Mouse (Mus musculus) forebrain, embryonic 10.5 days (tissue): ENCODE measurements around the gene Tomm7. TPM values are rescaled to one million over a fixed set of nuclear protein-coding genes. Genes with fewer than 3 reads are reported as not detected.
"Not testable (repeated sequence)": the region's sequence is repeated elsewhere in the genome, so short reads cannot be mapped to it uniquely, and the experiment has no call there.

ENCODE experiments used
- DNase-seq: peaks from one replicate; pipeline ENCODE4 v3.0.0-alpha.2; 2017; ENCODE audit warnings: low spot score; ENCODE audit errors: extremely low spot score
- H3K27ac ChIP-seq: fragments of 300-500 bp; sonication (generic); 2 replicates; pipeline ENCODE4 v1.5.1; 2016; ENCODE audit warnings: mild to moderate bottlenecking
- H3K27me3 ChIP-seq: fragments of 300-500 bp; sonication (generic); 2 replicates; pipeline ENCODE4 v1.6.1; 2016; ENCODE audit warnings: mild to moderate bottlenecking; ENCODE audit not compliant: poor library complexity, severe bottlenecking
- H3K36me3 ChIP-seq: fragments of 300-500 bp; sonication (generic); replicated peaks from 2 replicates; pipeline ENCODE4 v1.6.1; 2016; ENCODE audit warnings: mild to moderate bottlenecking, moderate library complexity
- H3K4me1 ChIP-seq: fragments of 300-500 bp; sonication (generic); 2 replicates; pipeline ENCODE4 v1.6.1; 2016
- H3K4me3 ChIP-seq: fragments of 300-500 bp; sonication (generic); 2 replicates; pipeline ENCODE4 v1.5.1; 2016; ENCODE audit warnings: mild to moderate bottlenecking, moderate library complexity
- H3K9me3 ChIP-seq: fragments of 300-500 bp; sonication (generic); 2 replicates; pipeline ENCODE4 v1.6.1; 2016; ENCODE audit warnings: mild to moderate bottlenecking, moderate library complexity
- WGBS: fragments of 180-500 bp; shearing (Covaris S2); methylation state at CpG from one replicate; pipeline ENCODE4 v1.1.7; 2016; 5-methylcytosine and 5-hydroxymethylcytosine counted together
- polyA plus RNA-seq: library from polyadenylated mRNA; unstranded; fragments of >200 nt; fragmentation: Nextera tagmentation; extraction: Ambion mirVana; gene quantifications from 2 replicates; pipeline ENCODE4 v1.2.1, GENCODE M21; 2016

The Tomm7 gene
- 143 and 147 TPM in 2 replicates for polyA plus RNA-seq

DNA sequence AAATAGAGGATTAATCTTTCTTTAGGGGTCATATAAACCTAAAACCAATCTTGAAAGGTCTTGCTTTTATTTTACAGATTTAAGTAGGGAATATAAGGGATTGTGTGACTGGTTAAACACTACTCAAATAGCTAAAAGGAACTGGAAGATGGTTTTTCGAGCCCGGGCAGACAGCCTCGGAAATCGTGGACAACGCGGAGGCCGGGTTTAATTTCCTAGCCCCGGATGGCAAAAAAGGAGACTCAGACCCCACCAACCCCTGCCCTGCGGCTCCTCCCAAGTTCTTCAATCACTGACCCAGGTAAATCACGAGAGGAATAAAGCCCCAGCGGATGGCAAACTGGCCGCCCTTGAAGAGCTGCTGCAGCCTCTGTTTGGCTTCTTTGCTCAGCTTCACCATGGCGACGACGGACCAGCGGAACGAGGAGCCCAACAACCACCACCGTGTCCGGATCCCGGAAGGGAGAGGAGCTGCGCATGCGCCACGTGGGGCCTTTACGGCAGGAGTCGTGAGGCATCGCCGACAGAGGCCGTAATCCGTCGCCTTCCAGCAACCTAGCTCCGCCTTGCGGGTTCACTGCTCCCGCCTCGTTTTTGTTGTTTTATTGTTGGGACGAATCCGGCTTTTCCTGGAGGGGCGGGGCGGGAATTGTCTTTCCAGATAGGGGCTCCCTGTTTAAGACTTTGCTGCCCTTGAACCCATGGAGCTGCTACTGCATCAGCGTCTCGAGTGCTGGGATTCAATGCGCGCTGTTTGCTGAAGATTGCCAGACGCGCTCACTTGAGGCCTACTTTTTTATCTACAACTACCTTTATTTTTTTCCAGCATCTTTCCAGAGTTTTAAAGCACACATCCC is at the start of gene Tomm7:
Gene Tomm7 (minus strand): TSS at position 488 of the 857 bp plus-strand sequence.
- Histone ChIP-seq H3K27me3 (no peaks in the 10 kb centered on the region), H3K36me3 (peaks cover 35% of the 10 kb centered on the region), H3K4me1 (peaks cover 20% of the 10 kb centered on the region), H3K4me3 (peak within 1 kb of the TSS; percentile 81), H3K27ac (peak within 1 kb of the TSS; percentile 89), H3K9me3 (0 out of 2 replicates have a peak, but pooled peaks cover 2% of the 10 kb centered on the region)
- WGBS: under 1% methylated on average over 44 of the region's 44 CpGs
- DNase-seq: peak; percentile 98

DNA sequence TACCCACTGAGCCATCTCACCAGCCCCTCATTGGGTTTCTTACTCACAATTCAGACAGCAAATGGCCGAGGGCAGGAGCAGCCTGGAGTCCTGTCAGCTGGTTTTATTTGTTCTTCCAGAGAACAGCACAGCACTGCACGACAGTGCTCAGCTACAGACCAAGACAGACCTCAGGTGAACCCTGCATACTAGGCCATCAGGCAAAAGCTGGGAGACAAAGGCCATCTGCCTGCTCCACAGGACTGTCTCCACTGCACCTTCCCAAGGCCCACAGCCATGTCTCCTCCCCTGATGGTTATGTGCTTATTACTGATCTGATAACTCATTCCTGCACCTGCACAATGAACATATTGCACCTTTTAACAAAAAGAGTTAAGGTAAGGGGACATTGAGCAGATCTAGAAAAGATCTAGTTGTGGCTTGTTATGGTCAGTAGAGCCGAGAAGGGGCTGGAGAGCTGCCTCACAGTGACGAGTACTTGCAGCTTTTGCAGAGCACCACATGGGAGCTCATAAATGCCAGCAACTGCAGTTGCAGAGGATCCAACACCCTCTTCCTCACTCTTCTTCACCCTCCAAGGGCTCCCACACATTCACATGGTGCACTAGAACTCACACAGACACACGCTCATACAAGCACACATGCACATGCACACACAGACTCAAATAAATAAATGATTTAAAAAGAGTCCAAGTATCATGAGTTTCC is 49.3 kb upstream of the Tomm7 start:
- Histone ChIP-seq H3K4me3 (no peak overlapping the region), H3K9me3 (no peaks in the 10 kb centered on the region), H3K27me3 (no peaks in the 10 kb centered on the region), H3K36me3 (no peaks in the 10 kb centered on the region), H3K27ac (no peak overlapping the region), H3K4me1 (no peaks in the 10 kb centered on the region)
- no peak for DNase-seq
- WGBS: 86% methylated on average over 5 of the region's 5 CpGs

DNA sequence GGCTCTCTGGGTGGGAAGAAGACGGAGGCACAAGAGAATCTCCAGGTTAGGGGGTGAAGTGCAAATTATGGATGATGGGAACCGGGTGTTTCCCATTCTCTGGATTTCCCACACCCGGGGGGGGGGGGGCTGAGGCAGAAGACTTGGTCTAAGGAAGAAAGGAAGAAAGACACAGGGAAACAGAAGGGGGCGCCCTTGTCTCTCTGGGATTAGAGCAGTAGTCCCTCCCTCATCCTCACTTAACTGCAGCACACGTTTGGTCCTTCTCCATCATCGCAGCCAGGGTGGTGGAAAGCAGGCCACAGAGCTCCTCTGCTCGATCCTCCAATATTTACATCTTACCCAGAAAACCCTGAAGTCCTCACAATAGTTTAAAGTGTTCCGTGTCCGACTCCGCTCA is 46.8 kb upstream of the Tomm7 start:
- Histone ChIP-seq H3K36me3 (no peaks in the 10 kb centered on the region), H3K27ac (no peak overlapping the region), H3K4me1 (no peaks in the 10 kb centered on the region), H3K27me3 (no peaks in the 10 kb centered on the region), H3K4me3 (no peak overlapping the region), H3K9me3 (no peaks in the 10 kb centered on the region)
- DNase-seq: peak; percentile 27
- 46% methylated on average over 10 of the region's 10 CpGs for WGBS

DNA sequence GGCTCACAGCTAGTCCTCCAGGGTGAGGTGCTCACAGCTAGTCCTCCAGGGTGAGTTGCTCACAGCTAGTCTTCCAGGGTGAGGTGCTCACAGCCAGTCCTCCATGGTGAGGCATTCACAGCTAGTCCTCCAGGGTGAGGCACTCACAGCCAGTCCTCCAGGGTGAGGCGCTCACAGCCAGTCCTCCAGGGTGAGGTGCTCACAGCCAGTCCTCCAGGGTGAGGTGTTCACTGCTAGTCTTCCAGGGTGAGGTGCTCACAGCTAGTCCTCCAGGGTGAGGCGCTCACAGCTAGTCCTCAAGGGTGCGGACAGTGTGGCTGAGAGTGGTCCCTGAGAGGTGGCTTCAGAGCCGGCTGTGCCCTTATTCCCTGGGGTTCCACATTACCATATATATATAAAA is 45.5 kb upstream of the Tomm7 start:
- Histone ChIP-seq H3K4me3 (no peak overlapping the region), H3K9me3 (no peaks in the 10 kb centered on the region), H3K4me1 (no peaks in the 10 kb centered on the region), H3K27me3 (no peaks in the 10 kb centered on the region), H3K36me3 (no peaks in the 10 kb centered on the region), H3K27ac (no peak overlapping the region)
- DNase-seq: no peak
- WGBS: 81% methylated on average over 4 of the region's 4 CpGs

DNA sequence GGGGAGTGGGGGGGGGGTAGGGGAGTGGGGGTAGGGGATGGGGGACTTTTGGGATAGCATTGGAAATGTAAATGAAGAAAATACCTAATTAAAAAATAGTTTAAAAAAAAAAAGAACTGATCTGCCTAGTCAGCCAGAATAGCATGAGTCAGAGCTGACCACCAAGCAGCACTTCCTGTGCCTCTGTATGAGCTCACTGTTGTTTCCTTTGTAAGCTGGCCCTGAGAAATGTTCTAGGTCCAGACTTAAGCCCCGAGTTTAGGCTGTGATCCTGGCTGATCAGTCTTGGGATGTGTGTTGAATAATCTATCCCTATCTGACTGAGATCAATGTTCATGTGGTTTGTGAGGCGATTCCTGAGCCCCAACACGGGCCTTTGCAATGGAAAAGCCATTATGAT is 43.1 kb upstream of the Tomm7 start:
- Histone ChIP-seq H3K27ac (no peak overlapping the region), H3K4me3 (no peak overlapping the region), H3K4me1 (no peaks in the 10 kb centered on the region), H3K9me3 (no peaks in the 10 kb centered on the region), H3K27me3 (no peaks in the 10 kb centered on the region), H3K36me3 (no peaks in the 10 kb centered on the region)
- DNase-seq: no peak
- WGBS: 81% methylated on average over 3 of the region's 3 CpGs

DNA sequence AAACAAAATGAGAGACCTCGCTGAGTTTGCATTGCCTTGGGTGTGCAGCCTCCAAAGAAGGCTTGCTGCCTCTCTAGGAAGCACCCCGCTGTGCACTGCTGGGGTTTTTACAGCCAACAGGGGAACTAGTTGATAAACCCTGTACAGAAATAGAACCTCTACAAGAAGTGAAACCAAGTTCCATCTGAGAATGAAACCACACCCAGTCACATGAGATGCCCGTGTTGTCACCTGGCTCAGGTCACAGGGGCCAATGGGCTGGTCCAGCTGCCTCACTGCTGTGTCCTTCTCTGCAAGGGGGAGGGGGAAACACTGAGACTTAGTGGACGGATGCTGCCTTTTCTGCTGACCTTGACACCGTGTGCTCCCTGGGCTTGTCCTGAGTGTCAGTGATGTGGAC is 30.5 kb upstream of the Tomm7 start:
- Histone ChIP-seq H3K4me1 (no peaks in the 10 kb centered on the region), H3K27ac (no peak overlapping the region), H3K9me3 (no peaks in the 10 kb centered on the region), H3K4me3 (no peak overlapping the region), H3K27me3 (no peaks in the 10 kb centered on the region), H3K36me3 (no peaks in the 10 kb centered on the region)
- no peak for DNase-seq
- WGBS: 67% methylated on average over 5 of the region's 5 CpGs

DNA sequence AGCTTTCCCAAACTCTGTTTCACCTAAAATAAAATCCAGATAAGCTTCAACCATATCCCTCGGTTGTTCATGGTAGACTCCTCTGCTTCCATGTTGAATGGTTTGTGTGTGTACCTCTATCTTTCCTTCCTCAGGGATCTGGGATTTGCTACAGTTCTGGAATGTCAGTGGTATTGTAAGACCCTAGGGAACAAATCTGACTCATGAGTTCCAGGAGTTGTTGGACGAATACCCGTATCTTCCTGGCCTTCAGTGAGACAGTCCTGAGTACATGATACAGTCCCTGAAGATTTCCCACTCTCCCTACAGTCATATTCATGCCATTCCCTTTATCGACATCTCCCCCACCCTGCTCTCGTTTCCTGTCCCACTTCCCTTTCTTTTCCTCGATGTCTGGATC is 28.6 kb upstream of the Tomm7 start:
- no peaks in the 10 kb centered on the region for H3K9me3 ChIP-seq
- DNase-seq: no peak
- no peak overlapping the region for H3K4me3 ChIP-seq
- no peaks in the 10 kb centered on the region for H3K27me3 ChIP-seq
- no peaks in the 10 kb centered on the region for H3K4me1 ChIP-seq
- H3K27ac ChIP-seq: no peak overlapping the region
- no peaks in the 10 kb centered on the region for H3K36me3 ChIP-seq
- 90% methylated on average over 6 of the region's 6 CpGs for WGBS

DNA sequence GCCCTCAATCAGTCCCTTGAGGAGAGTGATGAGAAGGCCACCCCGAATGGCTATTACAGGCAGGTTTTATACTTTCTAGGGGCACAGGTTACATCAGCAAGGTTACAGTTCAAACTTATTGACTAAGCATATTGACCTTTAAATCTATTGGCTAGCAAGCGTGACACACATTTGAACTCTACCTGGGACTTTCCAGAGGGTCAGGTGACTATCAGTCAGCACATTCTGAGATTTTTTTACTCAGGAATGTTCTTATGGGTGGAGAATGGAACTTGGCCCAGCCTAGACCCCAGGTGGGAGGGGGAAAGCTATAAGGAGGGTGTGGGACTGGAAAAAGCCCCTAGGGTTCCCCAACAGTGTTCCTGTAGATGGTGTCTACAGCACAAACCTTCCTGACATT is 27.4 kb upstream of the Tomm7 start:
- not testable (repeated sequence) for H3K36me3 ChIP-seq, H3K4me1 ChIP-seq, H3K9me3 ChIP-seq, DNase-seq, H3K4me3 ChIP-seq, H3K27ac ChIP-seq, H3K27me3 ChIP-seq
- 91% methylated on average over 2 of the region's 2 CpGs for WGBS

DNA sequence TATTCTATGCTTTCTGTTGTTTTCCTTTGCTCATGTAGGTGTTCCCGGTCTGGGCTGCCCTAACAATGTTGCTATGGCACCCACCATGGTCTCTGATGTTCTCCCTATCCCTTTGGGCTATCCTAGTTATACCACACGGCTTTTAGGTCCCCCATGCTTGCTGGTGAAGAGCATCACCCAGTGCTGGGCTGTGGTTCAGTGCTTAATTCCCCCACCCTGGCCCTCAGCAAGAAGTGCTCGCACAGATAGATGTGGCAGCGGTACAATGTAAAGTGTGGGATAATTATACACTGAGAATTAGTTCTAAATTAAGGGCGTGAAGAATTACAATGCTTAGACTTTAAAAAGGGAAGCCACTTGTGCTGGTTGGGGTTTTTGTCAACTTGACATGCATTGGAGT is 22.0 kb upstream of the Tomm7 start:
- Histone ChIP-seq H3K4me3 (no peak overlapping the region), H3K27ac (no peak overlapping the region), H3K27me3 (no peaks in the 10 kb centered on the region), H3K9me3 (no peaks in the 10 kb centered on the region), H3K4me1 (no peaks in the 10 kb centered on the region), H3K36me3 (peaks cover 13% of the 10 kb centered on the region)
- no peak for DNase-seq
- 86% methylated on average over 5 of the region's 5 CpGs for WGBS

DNA sequence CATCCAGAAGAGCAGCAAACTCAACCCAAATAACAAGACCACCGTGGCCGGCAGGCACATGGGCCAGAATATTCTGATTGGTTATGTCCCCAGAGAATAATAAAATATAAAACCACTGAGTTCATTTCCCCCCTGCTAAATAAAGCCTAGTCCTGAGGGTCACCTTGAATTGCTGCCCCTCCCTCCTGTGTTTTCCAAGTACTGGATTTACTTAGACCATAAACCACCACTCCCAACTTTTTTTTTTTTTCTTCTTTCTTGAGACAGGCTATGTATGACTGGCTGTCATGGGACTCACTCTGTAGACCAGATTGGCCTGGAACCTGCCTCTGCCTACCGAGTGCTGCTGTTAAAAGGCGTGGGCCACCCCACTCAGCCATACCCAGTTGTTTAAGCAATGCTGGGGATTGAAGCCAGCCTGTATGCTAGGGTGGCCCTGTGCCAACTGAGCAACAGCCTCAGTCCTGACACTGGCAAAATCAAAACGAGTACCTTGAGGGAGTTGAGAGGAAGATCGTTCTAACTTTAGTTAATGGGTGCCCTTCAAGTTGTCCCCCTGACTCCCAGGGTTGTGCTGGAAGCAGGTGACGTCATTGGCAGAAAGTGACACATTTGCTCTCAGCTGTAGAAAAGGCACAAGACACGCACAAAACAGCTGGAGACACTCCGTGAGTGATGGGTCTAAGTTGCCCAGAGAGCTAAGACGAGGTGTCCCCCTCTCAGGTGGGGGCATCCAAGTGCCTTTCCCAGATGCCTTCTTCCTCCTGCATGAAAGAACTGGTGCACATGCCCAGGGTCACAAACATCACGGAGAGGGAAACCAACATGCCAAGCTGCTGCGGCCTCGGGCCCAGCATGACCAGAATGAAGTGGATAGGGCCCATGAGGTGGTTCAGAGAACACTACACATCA is 20.3 kb upstream of the Tomm7 start:
- H3K4me1 ChIP-seq: no peaks in the 10 kb centered on the region
- peaks cover 29% of the 10 kb centered on the region for H3K36me3 ChIP-seq
- no peaks in the 10 kb centered on the region for H3K27me3 ChIP-seq
- 92% methylated on average over 13 of the region's 13 CpGs for WGBS
- no peaks in the 10 kb centered on the region for H3K9me3 ChIP-seq
- no peak overlapping the region for H3K27ac ChIP-seq
- no peak for DNase-seq
- H3K4me3 ChIP-seq: no peak overlapping the region

DNA sequence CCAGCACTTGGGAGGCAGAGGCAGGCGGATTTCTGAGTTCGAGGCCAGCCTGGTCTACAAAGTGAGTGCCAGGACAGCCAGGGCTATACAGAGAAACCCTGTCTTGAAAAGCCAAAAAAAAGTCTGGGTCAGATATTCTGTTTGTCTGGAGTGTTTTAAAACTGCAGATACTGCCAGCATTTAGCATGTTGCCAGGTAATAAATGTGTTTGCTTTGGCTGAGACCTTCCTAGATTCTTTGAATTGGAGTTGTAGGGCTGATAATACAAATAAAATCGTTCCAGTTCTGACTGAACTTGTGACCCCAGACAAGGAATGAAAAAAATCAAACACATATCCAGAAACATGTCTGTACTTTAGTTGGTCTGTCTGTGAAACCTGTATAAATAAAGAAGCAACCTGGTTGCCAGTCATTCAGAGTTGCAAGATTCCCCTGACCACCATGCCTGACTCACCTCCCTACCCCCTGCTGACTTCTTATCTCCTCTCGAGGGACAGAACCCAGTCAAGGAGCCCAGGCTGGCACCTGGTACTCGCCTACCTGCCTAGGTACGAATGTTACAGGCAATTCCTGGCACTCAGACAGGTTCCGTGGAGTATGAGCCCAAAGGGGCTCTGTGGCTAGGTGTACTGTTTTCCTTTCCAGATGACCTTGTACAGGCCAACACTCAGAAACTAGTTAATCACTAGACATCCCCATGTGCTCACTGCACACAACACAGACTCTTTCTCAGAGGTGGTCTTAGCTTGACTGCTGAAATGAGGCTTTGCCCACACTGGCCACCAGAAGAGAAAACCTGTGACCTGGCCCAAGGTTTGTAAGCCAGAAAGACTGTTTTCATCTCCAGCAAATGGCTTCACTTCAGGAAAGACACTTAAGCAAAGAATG is 19.4 kb upstream of the Tomm7 start:
- H3K27ac ChIP-seq: no peak overlapping the region
- peaks cover 38% of the 10 kb centered on the region for H3K36me3 ChIP-seq
- no peak overlapping the region for H3K4me3 ChIP-seq
- no peak for DNase-seq
- 90% methylated on average over 7 of the region's 7 CpGs for WGBS
- H3K9me3 ChIP-seq: no peaks in the 10 kb centered on the region
- H3K4me1 ChIP-seq: no peaks in the 10 kb centered on the region
- no peaks in the 10 kb centered on the region for H3K27me3 ChIP-seq

DNA sequence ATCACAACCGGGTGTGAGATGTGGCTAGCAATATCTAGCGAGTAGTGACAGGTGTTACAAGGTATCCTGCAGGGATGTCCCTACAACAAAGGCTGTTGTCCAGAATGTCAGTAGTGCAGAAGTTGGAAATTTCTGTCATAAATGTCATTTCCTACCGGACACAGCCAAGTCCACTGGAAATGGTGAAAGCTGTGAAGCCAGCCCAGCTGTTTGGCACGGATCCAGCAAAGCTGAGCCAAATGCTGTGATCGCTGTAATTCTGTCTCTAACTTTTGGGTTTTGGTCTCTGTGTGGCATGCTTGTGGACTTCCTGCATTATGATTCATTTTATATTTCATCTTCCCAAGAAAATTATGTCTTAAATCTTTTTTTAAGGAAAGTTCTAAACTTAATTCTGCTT is 18.3 kb upstream of the Tomm7 start:
- peaks cover 49% of the 10 kb centered on the region for H3K36me3 ChIP-seq
- no peak overlapping the region for H3K27ac ChIP-seq
- no peak for DNase-seq
- WGBS: 92% methylated on average over 5 of the region's 5 CpGs
- H3K4me3 ChIP-seq: no peak overlapping the region
- H3K27me3 ChIP-seq: no peaks in the 10 kb centered on the region
- no peaks in the 10 kb centered on the region for H3K4me1 ChIP-seq
- no peaks in the 10 kb centered on the region for H3K9me3 ChIP-seq
